Mouse (Mus musculus): ENCODE data around the gene Epb41l2. TPM values are rescaled to one million over a fixed set of nuclear protein-coding genes. Genes with fewer than 3 reads are reported as not detected.

Epb41l2 gene
- polyA plus RNA-seq, 2 experiments: 6.8 to 11.7 TPM

DNA sequence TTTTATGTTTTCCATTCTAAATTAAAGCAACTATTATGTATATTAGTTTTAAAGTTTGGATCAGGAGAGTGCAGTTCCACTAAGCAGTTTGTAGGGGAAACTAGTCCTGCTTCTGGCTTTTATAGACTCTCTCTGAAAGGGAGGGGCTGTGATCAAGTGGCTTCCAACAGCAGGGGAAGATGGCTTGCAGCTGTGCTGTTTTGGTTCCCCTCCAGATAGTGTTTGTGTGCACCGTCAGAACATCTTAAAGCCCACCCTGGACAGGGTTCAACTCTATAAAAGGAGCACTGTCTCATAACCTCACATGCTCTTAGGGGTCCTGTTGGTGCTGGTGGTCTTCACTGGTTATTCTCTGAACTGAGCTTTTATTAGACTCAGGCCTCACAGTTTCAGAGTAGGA lies 66.5 kb downstream of the Epb41l2 start:
- 32% methylated on average over 1 of the region's 1 CpGs for WGBS (ENCODE audit: insufficient replicate concordance)
- no peak overlapping the region for H3K4me2 ChIP-seq (ENCODE audit: low read depth)
- no peaks in the 10 kb centered on the region for H3K9me3 ChIP-seq (ENCODE audit: control insufficient read depth, low read length)
- H3K4me3 ChIP-seq (ENCODE audit: insufficient read depth in 1 of 2, low read depth in 2 of 2, low read length in 2 of 2): no peak overlapping the region
- no peak for TF ChIP-seq CTCF (IDR thresholded peaks at IDR 0.05; ENCODE audit: low read depth)
- no peak for TF ChIP-seq EP300 (IDR thresholded peaks at IDR 0.05; ENCODE audit: low read depth)
- no peak for DNase-seq (ENCODE audit: low read depth in 3 of 3, low spot score in 3 of 3)
- no peak overlapping the region for H3K9ac ChIP-seq (replicated peaks)
- peaks cover 0 to 19% of the 10 kb centered on the region in 2 experiments; a peak in 2 of 4 replicates for H3K4me1 ChIP-seq (replicated peaks; ENCODE audit: control insufficient read depth in 2 of 2, insufficient read depth in 2 of 2, low read length in 1 of 2)
- H3K36me3 ChIP-seq (replicated peaks; ENCODE audit: control insufficient read depth, insufficient read depth, low read depth): no peaks in the 10 kb centered on the region
- no peak for ATAC-seq (ENCODE audit: insufficient read depth)
- no peak overlapping the region for H3K27ac ChIP-seq
- no peaks in the 10 kb centered on the region for H3K27me3 ChIP-seq (ENCODE audit: control insufficient read depth, insufficient read depth, low read length)

DNA sequence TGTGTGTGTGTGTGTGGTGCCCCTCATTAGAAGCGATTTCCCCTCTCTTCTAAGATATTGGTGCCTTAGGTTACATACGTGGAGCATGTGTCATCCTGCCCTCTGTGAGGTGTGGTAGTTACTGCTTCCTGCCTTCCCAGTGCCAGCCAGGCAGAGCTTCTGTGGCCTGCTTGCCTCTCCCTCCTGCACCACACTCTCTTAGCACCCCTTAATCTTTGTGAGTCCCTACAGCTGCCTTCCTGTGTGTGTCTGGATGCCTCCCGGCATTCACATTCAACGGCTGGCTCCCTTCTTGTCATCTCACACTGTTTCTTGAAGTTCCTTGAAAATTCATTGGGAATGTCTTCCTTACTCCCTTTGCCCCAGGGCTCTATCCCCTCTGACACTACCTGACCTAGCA lies 67.2 kb downstream of the Epb41l2 start:
- no peak overlapping the region for H3K9ac ChIP-seq (replicated peaks)
- no peaks in the 10 kb centered on the region for H3K9me3 ChIP-seq (ENCODE audit: control insufficient read depth, low read length)
- DNase-seq (ENCODE audit: low read depth in 3 of 3, low spot score in 3 of 3) (no peak), ATAC-seq (ENCODE audit: insufficient read depth) (no peak)
- 38% methylated on average over 4 of the region's 4 CpGs for WGBS (ENCODE audit: insufficient replicate concordance)
- H3K36me3 ChIP-seq (replicated peaks; ENCODE audit: control insufficient read depth, insufficient read depth, low read depth): no peaks in the 10 kb centered on the region
- H3K27me3 ChIP-seq (ENCODE audit: control insufficient read depth, insufficient read depth, low read length): no peaks in the 10 kb centered on the region
- H3K27ac ChIP-seq: no peak overlapping the region
- no peak overlapping the region for H3K4me3 ChIP-seq (ENCODE audit: insufficient read depth in 1 of 2, low read depth in 2 of 2, low read length in 2 of 2)
- peaks cover 0 to 19% of the 10 kb centered on the region in 2 experiments; a peak in 2 of 4 replicates for H3K4me1 ChIP-seq (replicated peaks; ENCODE audit: control insufficient read depth in 2 of 2, insufficient read depth in 2 of 2, low read length in 1 of 2)
- TF ChIP-seq CTCF (IDR thresholded peaks at IDR 0.05; ENCODE audit: low read depth) (no peak), EP300 (IDR thresholded peaks at IDR 0.05; ENCODE audit: low read depth) (no peak)
- no peak overlapping the region for H3K4me2 ChIP-seq (ENCODE audit: low read depth)

DNA sequence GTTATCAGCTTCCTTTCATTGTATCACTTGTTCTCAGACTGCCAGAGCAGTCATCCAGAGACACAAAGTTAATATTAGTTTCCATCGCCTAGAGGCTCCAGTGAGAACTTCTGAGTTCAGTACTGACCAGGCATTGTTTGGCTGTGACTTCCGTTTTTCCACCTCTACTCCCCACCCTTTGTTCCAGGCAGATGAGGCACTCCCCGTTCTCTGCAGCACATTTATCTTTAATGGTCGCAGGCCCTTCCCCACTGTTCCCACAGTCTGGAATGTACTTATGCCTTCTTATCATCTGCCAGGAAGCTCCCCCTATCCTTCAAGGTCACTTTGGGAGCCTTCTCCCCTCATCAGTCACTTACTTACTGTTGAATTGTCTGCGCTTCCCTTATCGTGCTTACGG lies 67.9 kb downstream of the Epb41l2 start:
- H3K9me3 ChIP-seq (ENCODE audit: control insufficient read depth, low read length): no peaks in the 10 kb centered on the region
- 25% methylated on average over 7 of the region's 7 CpGs for WGBS (ENCODE audit: insufficient replicate concordance)
- no peak overlapping the region for H3K27ac ChIP-seq
- no peaks in the 10 kb centered on the region for H3K36me3 ChIP-seq (replicated peaks; ENCODE audit: control insufficient read depth, insufficient read depth, low read depth)
- H3K9ac ChIP-seq (replicated peaks): no peak overlapping the region
- TF ChIP-seq EP300 (IDR thresholded peaks at IDR 0.05; ENCODE audit: low read depth) (no peak), CTCF (IDR thresholded peaks at IDR 0.05; ENCODE audit: low read depth) (no peak)
- no peak for ATAC-seq (ENCODE audit: insufficient read depth)
- no peak overlapping the region for H3K4me2 ChIP-seq (ENCODE audit: low read depth)
- DNase-seq (ENCODE audit: low read depth in 3 of 3, low spot score in 3 of 3): no peak
- H3K4me3 ChIP-seq (ENCODE audit: insufficient read depth in 1 of 2, low read depth in 2 of 2, low read length in 2 of 2): no peak overlapping the region
- peaks cover 0 to 21% of the 10 kb centered on the region in 2 experiments; a peak in 2 of 4 replicates for H3K4me1 ChIP-seq (replicated peaks; ENCODE audit: control insufficient read depth in 2 of 2, insufficient read depth in 2 of 2, low read length in 1 of 2)
- no peaks in the 10 kb centered on the region for H3K27me3 ChIP-seq (ENCODE audit: control insufficient read depth, insufficient read depth, low read length)

DNA sequence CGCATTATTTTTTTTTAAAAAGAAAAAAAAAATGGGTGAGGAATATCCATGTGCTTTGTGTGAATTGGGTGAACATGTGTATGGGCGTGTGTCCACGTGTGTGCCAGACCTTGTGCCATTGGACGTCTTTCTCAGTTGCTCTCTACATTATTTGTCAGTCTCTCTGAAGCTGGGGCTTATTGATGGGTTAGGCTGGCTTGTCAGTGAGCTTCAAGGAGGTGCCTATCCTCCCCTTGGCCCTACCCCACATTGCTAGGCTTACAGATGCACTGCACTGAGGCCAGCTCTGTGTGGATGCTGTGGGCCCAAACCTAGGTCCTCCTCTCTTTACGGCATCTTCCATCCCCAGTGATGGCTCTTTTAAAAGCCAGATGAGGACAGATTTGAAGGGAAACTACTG lies 69.1 kb downstream of the Epb41l2 start:
- 69% methylated on average over 5 of the region's 5 CpGs for WGBS (ENCODE audit: insufficient replicate concordance)
- Histone ChIP-seq H3K9me3 (ENCODE audit: control insufficient read depth, low read length) (no peaks in the 10 kb centered on the region), H3K36me3 (replicated peaks; ENCODE audit: control insufficient read depth, insufficient read depth, low read depth) (no peaks in the 10 kb centered on the region), H3K9ac (replicated peaks) (no peak overlapping the region), H3K4me1 (replicated peaks; ENCODE audit: control insufficient read depth in 2 of 2, insufficient read depth in 2 of 2, low read length in 1 of 2) (peaks cover 0 to 25% of the 10 kb centered on the region in 2 experiments; a peak in 2 of 4 replicates), H3K4me2 (ENCODE audit: low read depth) (no peak overlapping the region), H3K4me3 (ENCODE audit: insufficient read depth in 1 of 2, low read depth in 2 of 2, low read length in 2 of 2) (no peak overlapping the region), H3K27me3 (ENCODE audit: control insufficient read depth, insufficient read depth, low read length) (no peaks in the 10 kb centered on the region), H3K27ac (no peak overlapping the region)
- TF ChIP-seq CTCF (IDR thresholded peaks at IDR 0.05; ENCODE audit: low read depth) (no peak), EP300 (IDR thresholded peaks at IDR 0.05; ENCODE audit: low read depth) (no peak)
- ATAC-seq (ENCODE audit: insufficient read depth) (no peak), DNase-seq (ENCODE audit: low read depth in 3 of 3, low spot score in 3 of 3) (no peak)

DNA sequence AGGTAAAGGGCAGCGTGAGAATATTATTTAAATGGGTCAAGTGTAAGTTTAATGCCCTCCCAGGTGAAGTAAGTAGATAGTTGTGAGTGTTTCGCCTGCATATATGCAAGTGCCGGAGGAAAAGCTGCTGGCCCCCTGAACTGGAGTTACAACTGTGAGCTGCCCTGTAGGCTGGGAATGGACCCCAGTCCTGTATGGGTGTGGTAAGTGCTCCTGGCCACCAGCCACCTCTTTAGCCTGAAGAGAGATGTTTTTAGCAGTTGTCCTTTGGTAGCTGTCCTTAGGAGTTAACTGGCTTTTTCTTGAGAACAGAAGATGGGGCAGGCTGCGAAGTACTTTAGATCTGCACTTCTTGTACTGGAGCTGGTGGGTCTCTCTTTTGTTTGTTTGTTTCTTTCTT lies 69.7 kb downstream of the Epb41l2 start:
- Histone ChIP-seq H3K4me3 (ENCODE audit: insufficient read depth in 1 of 2, low read depth in 2 of 2, low read length in 2 of 2) (no peak overlapping the region), H3K4me1 (replicated peaks; ENCODE audit: control insufficient read depth in 2 of 2, insufficient read depth in 2 of 2, low read length in 1 of 2) (peaks cover 0 to 25% of the 10 kb centered on the region in 2 experiments; a peak in 2 of 4 replicates), H3K4me2 (ENCODE audit: low read depth) (no peak overlapping the region), H3K27me3 (ENCODE audit: control insufficient read depth, insufficient read depth, low read length) (no peaks in the 10 kb centered on the region), H3K27ac (no peak overlapping the region), H3K9ac (replicated peaks) (no peak overlapping the region), H3K9me3 (ENCODE audit: control insufficient read depth, low read length) (no peaks in the 10 kb centered on the region), H3K36me3 (replicated peaks; ENCODE audit: control insufficient read depth, insufficient read depth, low read depth) (no peaks in the 10 kb centered on the region)
- WGBS (ENCODE audit: insufficient replicate concordance): 67% methylated on average over 4 of the region's 4 CpGs
- DNase-seq (ENCODE audit: low read depth in 3 of 3, low spot score in 3 of 3) (no peak), ATAC-seq (ENCODE audit: insufficient read depth) (no peak)
- TF ChIP-seq CTCF (IDR thresholded peaks at IDR 0.05; ENCODE audit: low read depth): no peak
- no peak for TF ChIP-seq EP300 (IDR thresholded peaks at IDR 0.05; ENCODE audit: low read depth)
